Mouse (Mus musculus) CH12.LX (cell line): ENCODE measurements around the gene Fhl1. TPM values are rescaled to one million over a fixed set of nuclear protein-coding genes. Genes with fewer than 3 reads are reported as not detected.

ENCODE experiments used
- DNase-seq: peaks from one replicate; pipeline ENCODE4 v3.0.0-alpha.2; 2013; ENCODE audit errors: extremely low read depth
- H3K27ac ChIP-seq: 2 replicates; pipeline ENCODE4 v1.5.1; 2012; ENCODE audit warnings: low read depth, mild to moderate bottlenecking, control low read depth, moderate library complexity; ENCODE audit not compliant: insufficient read depth
- H3K27me3 ChIP-seq: replicated peaks from 2 replicates; pipeline ENCODE3; 2012; ENCODE audit warnings: inconsistent platforms
- H3K36me3 ChIP-seq, 2 experiments: replicated peaks in 1 of 2; 2 replicates each; pipeline versions ENCODE3 to v1.6.1; 2012; ENCODE audit warnings: inconsistent platforms in 1 of 2, low read length in 1 of 2, mild to moderate bottlenecking in 1 of 2, mixed read lengths in 1 of 2, moderate library complexity in 1 of 2; ENCODE audit not compliant: control insufficient read depth in 1 of 2, insufficient read depth in 1 of 2
- H3K4me1 ChIP-seq, 2 experiments: 2 replicates each; pipeline ENCODE4 v1.6.1; 2012; ENCODE audit warnings: inconsistent platforms in 1 of 2, moderate library complexity in 1 of 2; ENCODE audit not compliant: insufficient read depth in 2 of 2, control insufficient read depth in 1 of 2
- H3K4me2 ChIP-seq: 2 replicates; pipeline ENCODE4 v1.6.1; 2012; ENCODE audit warnings: low read depth, mild to moderate bottlenecking, control low read depth; ENCODE audit not compliant: poor library complexity, insufficient read depth, severe bottlenecking
- H3K4me3 ChIP-seq, 3 experiments: fragments of 150-350 bp in 1 of 3; sonication (generic) in 1 of 3; replicated peaks in 1 of 3; 2 replicates each; pipeline versions ENCODE3 to v1.5.1; 2011 to 2012; ENCODE audit warnings: low read depth in 2 of 3, low read length in 2 of 3, mild to moderate bottlenecking in 2 of 3, moderate library complexity in 2 of 3, control low read depth in 1 of 3, improper control_type of control experiment in 1 of 3, inconsistent platforms in 1 of 3, mixed read lengths in 1 of 3; ENCODE audit not compliant: poor library complexity in 1 of 3
- H3K79me2 ChIP-seq: replicated peaks from 2 replicates; pipeline ENCODE4 v1.6.1; 2012; ENCODE audit warnings: mild to moderate bottlenecking, moderate library complexity; ENCODE audit not compliant: control insufficient read depth, poor library complexity, insufficient read depth, severe bottlenecking; ENCODE audit errors: extremely low read depth
- H3K9ac ChIP-seq: 2 replicates; pipeline ENCODE4 v1.6.1; 2012; ENCODE audit warnings: low read depth, mild to moderate bottlenecking, control low read depth, moderate library complexity; ENCODE audit not compliant: insufficient read depth
- H3K9me3 ChIP-seq: replicated peaks from 2 replicates; pipeline ENCODE3; 2012; ENCODE audit warnings: low read length, inconsistent platforms, mixed read lengths
- BHLHE40 ChIP-seq: IDR thresholded peaks from 2 replicates; pipeline ENCODE4 v1.6.1; 2011; ENCODE audit warnings: mild to moderate bottlenecking, low read depth, low read length, improper control_type of control experiment
- CTCF ChIP-seq, 2 experiments: IDR thresholded peaks in 1 of 2; conservative IDR thresholded peaks in 1 of 2; 2 replicates each; pipeline ENCODE4 v1.5.1; 2011 to 2012; ENCODE audit warnings: low read depth in 2 of 2, low read length in 2 of 2, improper control_type of control experiment in 1 of 2, inconsistent platforms in 1 of 2, mild to moderate bottlenecking in 1 of 2, moderate library complexity in 1 of 2
- EP300 ChIP-seq: IDR thresholded peaks from 2 replicates; pipeline ENCODE4 v1.6.1; 2011; ENCODE audit warnings: low read length, improper control_type of control experiment
- GABPA ChIP-seq: IDR thresholded peaks from 2 replicates; pipeline ENCODE4 v1.6.1; 2012; ENCODE audit warnings: low read depth, low read length, improper control_type of control experiment, inconsistent platforms; ENCODE audit not compliant: insufficient replicate concordance
- IRF4 ChIP-seq: IDR thresholded peaks from 2 replicates; pipeline ENCODE4 v1.6.1; 2014; ENCODE audit warnings: low read depth, mild to moderate bottlenecking, inconsistent platforms, low read length, improper control_type of control experiment
- JUN ChIP-seq: IDR thresholded peaks from 2 replicates; pipeline ENCODE4 v1.6.1; 2011; ENCODE audit warnings: low read depth, mild to moderate bottlenecking, low read length, improper control_type of control experiment, moderate library complexity; ENCODE audit not compliant: insufficient read depth
- KAT2A ChIP-seq: IDR thresholded peaks from 2 replicates; pipeline ENCODE4 v1.6.1; 2012; ENCODE audit warnings: low read length, improper control_type of control experiment, inconsistent platforms; ENCODE audit not compliant: insufficient replicate concordance
- MAFK ChIP-seq: IDR thresholded peaks from 2 replicates; pipeline ENCODE4 v1.6.1; 2011; ENCODE audit warnings: low read length, improper control_type of control experiment; ENCODE audit not compliant: insufficient replicate concordance
- MAX ChIP-seq: IDR thresholded peaks from 2 replicates; pipeline ENCODE4 v1.6.1; 2011; ENCODE audit warnings: low read length, improper control_type of control experiment
- MAZ ChIP-seq: IDR thresholded peaks from 2 replicates; pipeline ENCODE4 v1.6.1; 2012; ENCODE audit warnings: low read depth, mild to moderate bottlenecking, inconsistent platforms, low read length, improper control_type of control experiment, moderate library complexity
- MEF2A ChIP-seq: IDR thresholded peaks from 2 replicates; pipeline ENCODE4 v1.6.1; 2014; ENCODE audit warnings: low read depth, mild to moderate bottlenecking, inconsistent platforms, low read length, improper control_type of control experiment, borderline replicate concordance
- NELFE ChIP-seq: IDR thresholded peaks from 2 replicates; pipeline ENCODE4 v1.6.1; 2011; ENCODE audit warnings: low read depth, low read length, improper control_type of control experiment
- NRF1 ChIP-seq: IDR thresholded peaks from 2 replicates; pipeline ENCODE4 v1.6.1; 2014; ENCODE audit warnings: low read depth, mild to moderate bottlenecking, inconsistent platforms, low read length, improper control_type of control experiment, moderate library complexity
- POLR2A ChIP-seq: IDR thresholded peaks from 2 replicates; pipeline ENCODE4 v1.6.1; 2011; ENCODE audit warnings: low read depth, mild to moderate bottlenecking, improper control_type of control experiment, low read length
- POLR2AphosphoS2 ChIP-seq: IDR thresholded peaks from 2 replicates; pipeline ENCODE4 v1.6.1; 2011; ENCODE audit warnings: low read depth, low read length, improper control_type of control experiment
- RAD21 ChIP-seq: IDR thresholded peaks from 2 replicates; pipeline ENCODE4 v1.6.1; 2011; ENCODE audit warnings: low read depth, mild to moderate bottlenecking, low read length, improper control_type of control experiment, moderate library complexity
- RCOR1 ChIP-seq: conservative IDR thresholded peaks from 2 replicates; pipeline ENCODE4 v1.6.1; 2012; ENCODE audit warnings: low read depth, mild to moderate bottlenecking, inconsistent platforms, low read length, improper control_type of control experiment
- TBP ChIP-seq: conservative IDR thresholded peaks from 2 replicates; pipeline ENCODE4 v1.6.1; 2011; ENCODE audit warnings: low read depth, low read length, improper control_type of control experiment
- TCF12 ChIP-seq: IDR thresholded peaks from 2 replicates; pipeline ENCODE4 v1.6.1; 2014; ENCODE audit warnings: low read depth, mild to moderate bottlenecking, inconsistent platforms, low read length, improper control_type of control experiment
- UBTF ChIP-seq: IDR thresholded peaks from 2 replicates; pipeline ENCODE4 v1.6.1; 2012; ENCODE audit warnings: low read depth, mild to moderate bottlenecking, inconsistent platforms, low read length, improper control_type of control experiment, moderate library complexity
- USF1 ChIP-seq: IDR thresholded peaks from 2 replicates; pipeline ENCODE4 v1.6.1; 2014; ENCODE audit warnings: low read depth, mild to moderate bottlenecking, inconsistent platforms, low read length, improper control_type of control experiment
- ZC3H11A ChIP-seq: IDR thresholded peaks from 2 replicates; pipeline ENCODE4 v1.6.1; 2012; ENCODE audit warnings: low read depth, mild to moderate bottlenecking, inconsistent platforms, low read length, improper control_type of control experiment
- ZKSCAN1 ChIP-seq: IDR thresholded peaks from 2 replicates; pipeline ENCODE4 v1.6.1; 2012; ENCODE audit warnings: low read depth, inconsistent platforms, low read length, improper control_type of control experiment, borderline replicate concordance
- ZMIZ1 ChIP-seq: IDR thresholded peaks from 2 replicates; pipeline ENCODE4 v1.6.1; 2012; ENCODE audit warnings: low read depth, mild to moderate bottlenecking, inconsistent platforms, low read length, improper control_type of control experiment
- ZNF384 ChIP-seq: IDR thresholded peaks from 2 replicates; pipeline ENCODE4 v1.6.1; 2012; ENCODE audit warnings: low read depth, low read length, improper control_type of control experiment, inconsistent platforms
- dilution Hi-C: fragments of 300-500 bp; cut with MboI; formaldehyde crosslinking; loops from 2 replicates; pipeline ENCODE4 v1.14.3; 2020; ENCODE audit warnings: low sequenced_read_pairs; ENCODE audit not compliant: extremely low pct_unique_long_range_greater_than_20kb, extremely low pct_ligation_motif_present
- in situ Hi-C: fragments of 300-500 bp; cut with MboI; formaldehyde crosslinking; loops from 3 replicates; pipeline ENCODE4 v1.14.3; 2019; ENCODE audit warnings: low sequenced_read_pairs, low pct_ligation_motif_present, low pct_unique_long_range_greater_than_20kb, mixed read lengths
- polyA plus RNA-seq: library from polyadenylated mRNA; unstranded; fragments of >175 nt; gene quantifications from 2 replicates; pipeline ENCODE4 v1.2.1, GENCODE M21; 2012; ENCODE audit warnings: low read depth; ENCODE audit not compliant: insufficient read length
- total RNA-seq, 2 experiments: library from RNA; depleted of rRNA; stranded (reverse); fragments of 300-350 nt in 1 of 2; fragments of >200 nt in 1 of 2; gene quantifications; 2 replicates each; pipeline ENCODE4 v1.2.3; 2012 to 2014

Gene Fhl1
- total and polyA plus RNA-seq, 3 experiments, result not detected

- no peaks in the 10 kb centered on the region for H3K4me1 ChIP-seq
- DNase-seq, result no peak
- no peak overlapping the region for H3K4me3 ChIP-seq
- H3K9me3 ChIP-seq, result no peaks in the 10 kb centered on the region
- H3K4me2 ChIP-seq, result no peak overlapping the region
- H3K27ac ChIP-seq, result no peak overlapping the region
- H3K79me2 ChIP-seq, result no peaks in the 10 kb centered on the region
- H3K9ac ChIP-seq, result no peak overlapping the region
- in situ Hi-C loops, result no loop called here
- H3K27me3 ChIP-seq, result no peaks in the 10 kb centered on the region
- H3K36me3 ChIP-seq, result no peaks in the 10 kb centered on the region
- TF ChIP-seq ZNF384 (no peak), MEF2A (no peak), MAZ (no peak), NRF1 (no peak), UBTF (no peak), RCOR1 (no peak), MAFK (no peak), USF1 (no peak), ZKSCAN1 (no peak), TBP (no peak), NELFE (no peak), GABPA (no peak), POLR2AphosphoS2 (no peak), ZC3H11A (no peak), RAD21 (no peak), MAX (no peak), KAT2A (no peak), EP300 (no peak), BHLHE40 (no peak)
- dilution Hi-C loops, result no loop called here
Observed at GRCm38 (mm10) chrX:56710522-56710921, 21.1 kb upstream of the Fhl1 start.

- Histone ChIP-seq H3K27me3 (no peaks in the 10 kb centered on the region), H3K9ac (no peak overlapping the region), H3K4me1 (no peaks in the 10 kb centered on the region), H3K36me3 (no peaks in the 10 kb centered on the region), H3K4me2 (no peak overlapping the region), H3K4me3 (no peak overlapping the region), H3K9me3 (no peaks in the 10 kb centered on the region), H3K27ac (no peak overlapping the region), H3K79me2 (no peaks in the 10 kb centered on the region)
- TF ChIP-seq IRF4 (no peak), JUN (no peak), ZMIZ1 (no peak), USF1 (no peak), NELFE (no peak), MAFK (no peak), BHLHE40 (no peak), CTCF (conservative IDR thresholded peaks at IDR 0.05 in 1 of 2, IDR thresholded peaks at IDR 0.05 in 1 of 2; ENCODE audit: low read depth in 2 of 2, low read length in 2 of 2) (no peak), GABPA (no peak), POLR2A (no peak), TCF12 (no peak)
- in situ Hi-C loops, result no loop called here
- dilution Hi-C loops, result no loop called here
- no peak for DNase-seq
Observed at GRCm38 (mm10) chrX:56712666-56713065, 18.9 kb upstream of the Fhl1 start.
